Mouse (Mus musculus) limb, embryonic 11.5 days (tissue): ENCODE data around the gene Usp7. TPM values are rescaled to one million over a fixed set of nuclear protein-coding genes. Genes with fewer than 3 reads are reported as not detected.
A peak's percentile ranks its signal among the peaks of the same experiment; 100 is the strongest.

Experiments used
- ATAC-seq: fragments of 200-750 bp; cut with Nextera tagmentation; 2 replicates; pipeline ENCODE4 v1.8.0; 2017; ENCODE audit warnings: low read depth; ENCODE audit not compliant: insufficient number of reproducible peaks, low FRiP score, low TSS enrichment
- DNase-seq: peaks from one replicate; pipeline ENCODE4 v3.0.0-alpha.2; 2015; ENCODE audit warnings: low spot score
- H3K27ac ChIP-seq: fragments of 300-500 bp; sonication (generic); replicated peaks from 2 replicates; pipeline ENCODE4 v1.5.1; 2014; ENCODE audit warnings: low read depth, mild to moderate bottlenecking, low read length
- H3K27me3 ChIP-seq: fragments of 300-500 bp; sonication (generic); 2 replicates; pipeline ENCODE4 v1.6.1; 2014; ENCODE audit warnings: mild to moderate bottlenecking, low read length, mixed read lengths; ENCODE audit not compliant: control insufficient read depth, insufficient read depth
- H3K36me3 ChIP-seq: fragments of 300-500 bp; sonication (generic); 2 replicates; pipeline ENCODE4 v1.6.1; 2014; ENCODE audit warnings: mild to moderate bottlenecking, low read length, moderate library complexity, mixed read lengths; ENCODE audit not compliant: control insufficient read depth, insufficient read depth
- H3K4me1 ChIP-seq: fragments of 300-500 bp; sonication (generic); 2 replicates; pipeline ENCODE4 v1.6.1; 2014; ENCODE audit warnings: low read length, mixed read lengths; ENCODE audit not compliant: control insufficient read depth, insufficient read depth
- H3K4me2 ChIP-seq: fragments of 300-500 bp; sonication (generic); 2 replicates; pipeline ENCODE4 v1.6.1; 2014; ENCODE audit warnings: low read depth, mild to moderate bottlenecking, moderate library complexity; ENCODE audit not compliant: severe bottlenecking
- H3K4me3 ChIP-seq: fragments of 300-500 bp; sonication (generic); 2 replicates; pipeline ENCODE4 v1.5.1; 2014; ENCODE audit warnings: low read depth, low read length
- H3K9ac ChIP-seq: fragments of 300-500 bp; sonication (generic); 2 replicates; pipeline ENCODE4 v1.6.1; 2014; ENCODE audit warnings: mild to moderate bottlenecking, low read length
- H3K9me3 ChIP-seq: fragments of 300-500 bp; sonication (generic); 2 replicates; pipeline ENCODE4 v1.6.1; 2016; ENCODE audit warnings: low read length; ENCODE audit not compliant: control insufficient read depth
- WGBS: fragments of 180-500 bp; shearing (Covaris S2); extraction: QIAGEN DNeasy Blood & Tissue Kit; methylation state at CpG from one replicate; pipeline ENCODE4 v1.1.7; 2014; 5-methylcytosine and 5-hydroxymethylcytosine counted together
- polyA plus RNA-seq: library from polyadenylated mRNA; unstranded; fragments of >200 nt; fragmentation: Nextera tagmentation; extraction: Ambion mirVana; gene quantifications from 2 replicates; pipeline ENCODE4 v1.2.1, GENCODE M21; 2014

The Usp7 gene
- polyA plus RNA-seq, 1 experiment from 2014 or later: 41.5 TPM

DNA sequence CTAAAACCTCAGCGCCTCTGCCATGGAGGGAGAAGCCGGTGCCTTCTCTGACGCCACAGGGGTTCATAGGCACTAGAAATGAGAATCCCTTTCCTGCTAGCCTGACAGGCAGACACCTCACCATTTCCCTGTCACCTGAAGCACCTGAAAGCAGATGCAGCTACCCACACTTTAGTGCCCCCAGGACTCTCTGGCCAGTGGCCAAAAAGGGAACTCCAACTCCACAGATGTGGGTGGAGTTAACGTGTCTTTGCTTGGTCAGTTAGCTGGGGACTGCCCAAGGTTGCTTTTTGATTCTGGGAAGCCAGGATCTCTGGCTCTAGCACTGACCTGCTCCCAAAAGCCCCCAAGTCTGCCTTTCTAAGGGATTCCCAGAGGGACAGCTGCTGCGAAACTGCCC is 122.7 kb downstream of the Usp7 start:
- ATAC-seq (no peak), DNase-seq (no peak)
- H3K4me3 ChIP-seq: peak overlapping the region; percentile 5; the same call in 1 of the 2 replicates
- peaks cover 14% of the 10 kb centered on the region for H3K4me1 ChIP-seq
- peak overlapping the region; percentile 45; the same call in 1 of the 2 replicates for H3K9ac ChIP-seq
- 67% methylated on average over 5 of the region's 5 CpGs for WGBS
- H3K4me2 ChIP-seq: peak overlapping the region; percentile 68
- H3K9me3 ChIP-seq: no peaks in the 10 kb centered on the region
- H3K36me3 ChIP-seq: no peaks in the 10 kb centered on the region
- H3K27me3 ChIP-seq: 0 out of 2 replicates have a peak, but pooled peaks cover 2% of the 10 kb centered on the region
- H3K27ac ChIP-seq: 0 out of 2 replicates have a peak overlapping the region, but pooled peaks have one; percentile 14

DNA sequence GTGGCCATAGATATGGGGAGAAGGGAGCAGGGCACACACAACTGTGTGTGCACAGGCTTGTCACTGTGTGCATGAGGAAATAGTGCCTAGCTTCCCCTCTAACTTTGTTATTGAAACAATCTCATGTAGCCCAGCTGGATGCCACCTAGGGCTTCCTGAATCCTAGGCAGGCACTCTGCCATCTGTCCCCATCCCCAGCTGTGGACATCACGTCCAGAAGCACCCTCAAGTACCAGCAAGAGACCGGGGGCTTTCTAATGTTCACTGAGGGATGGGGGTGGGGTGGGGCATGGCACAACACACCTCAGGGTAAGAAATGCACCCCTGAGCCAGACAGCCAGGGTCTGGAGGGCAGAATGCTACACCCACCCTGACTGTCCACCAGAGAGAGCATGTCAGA is 123.7 kb downstream of the Usp7 start:
- 84% methylated on average over 2 of the region's 2 CpGs for WGBS
- Histone ChIP-seq H3K36me3 (peaks cover 2% of the 10 kb centered on the region), H3K4me2 (no peak overlapping the region), H3K27me3 (no peaks in the 10 kb centered on the region), H3K4me3 (no peak overlapping the region), H3K9ac (no peak overlapping the region), H3K4me1 (peaks cover 14% of the 10 kb centered on the region), H3K9me3 (no peaks in the 10 kb centered on the region), H3K27ac (no peak overlapping the region)
- no peak for DNase-seq
- no peak for ATAC-seq

DNA sequence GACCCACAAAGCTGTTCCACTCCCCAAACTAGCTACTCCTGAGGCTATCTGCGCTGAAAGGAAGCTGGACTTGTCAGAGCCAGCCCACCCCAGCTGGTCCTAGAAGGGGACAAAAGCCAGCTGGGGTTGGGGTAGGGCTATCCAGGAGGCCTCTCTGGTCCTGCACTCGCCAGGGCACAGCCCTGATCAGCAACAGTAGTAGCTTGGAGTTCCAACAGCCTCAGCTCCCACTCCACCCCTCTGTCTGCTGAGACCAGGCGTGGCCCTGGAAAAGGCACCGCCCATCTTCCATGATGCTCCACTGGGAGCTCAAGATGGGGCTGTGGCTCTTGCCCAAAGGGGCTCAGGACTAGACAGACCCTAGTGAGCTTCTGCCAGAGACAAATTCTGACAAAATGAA is 124.3 kb downstream of the Usp7 start:
- H3K27me3 ChIP-seq: no peaks in the 10 kb centered on the region
- H3K27ac ChIP-seq: no peak overlapping the region
- H3K36me3 ChIP-seq: peaks cover 2% of the 10 kb centered on the region
- ATAC-seq (no peak), DNase-seq (no peak)
- H3K9me3 ChIP-seq: no peaks in the 10 kb centered on the region
- H3K9ac ChIP-seq: no peak overlapping the region
- peaks cover 14% of the 10 kb centered on the region for H3K4me1 ChIP-seq
- 79% methylated on average over 4 of the region's 4 CpGs for WGBS
- no peak overlapping the region for H3K4me3 ChIP-seq
- no peak overlapping the region for H3K4me2 ChIP-seq

DNA sequence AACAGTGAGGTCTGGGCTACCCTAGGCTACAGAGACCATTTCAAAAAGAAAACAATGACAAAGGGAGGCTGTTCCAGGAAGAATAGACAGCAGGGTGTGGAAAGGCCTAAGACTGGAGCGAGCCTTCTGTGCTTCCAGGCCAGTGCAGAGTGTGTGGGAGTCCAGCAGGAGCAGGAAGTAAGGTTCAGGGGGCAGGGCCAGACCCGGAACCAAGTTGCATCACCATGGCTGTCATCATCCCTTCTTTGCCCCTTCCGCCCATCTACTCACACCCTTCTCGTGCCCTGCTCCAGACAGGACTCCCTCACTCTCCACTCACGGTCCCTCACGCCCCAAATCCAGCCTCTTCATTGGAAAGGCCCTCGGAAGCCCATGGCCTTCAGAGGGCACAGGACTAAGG is 124.8 kb downstream of the Usp7 start:
- Histone ChIP-seq H3K9me3 (no peaks in the 10 kb centered on the region), H3K4me3 (no peak overlapping the region), H3K4me1 (peaks cover 14% of the 10 kb centered on the region), H3K4me2 (no peak overlapping the region), H3K36me3 (peaks cover 2% of the 10 kb centered on the region), H3K27ac (no peak overlapping the region), H3K27me3 (no peaks in the 10 kb centered on the region), H3K9ac (no peak overlapping the region)
- WGBS: 84% methylated on average over 7 of the region's 7 CpGs
- no peak for ATAC-seq
- no peak for DNase-seq

DNA sequence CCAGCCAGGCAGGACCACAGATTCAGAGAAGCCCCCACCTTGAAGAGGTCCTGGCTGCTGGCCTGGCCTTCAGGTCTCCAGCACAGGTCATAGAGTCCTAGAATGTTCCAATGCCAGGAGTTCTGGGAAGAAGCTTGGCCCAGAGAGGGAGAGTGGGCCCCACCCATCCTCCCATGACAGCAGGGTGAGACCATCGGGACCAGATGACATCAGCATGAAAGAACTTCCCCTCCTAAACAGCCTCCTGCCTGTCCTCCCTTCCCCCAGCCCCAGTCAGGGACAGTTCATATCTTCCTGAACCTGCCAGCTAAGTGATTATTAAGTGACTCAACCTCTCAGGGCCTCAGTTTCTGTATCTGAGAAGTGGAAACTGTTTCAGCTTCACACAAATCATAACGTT is 125.7 kb downstream of the Usp7 start:
- Histone ChIP-seq H3K9ac (no peak overlapping the region), H3K4me2 (no peak overlapping the region), H3K27me3 (no peaks in the 10 kb centered on the region), H3K36me3 (peaks cover 2% of the 10 kb centered on the region), H3K27ac (no peak overlapping the region), H3K9me3 (no peaks in the 10 kb centered on the region), H3K4me1 (peaks cover 14% of the 10 kb centered on the region), H3K4me3 (no peak overlapping the region)
- ATAC-seq (no peak), DNase-seq (no peak)
- WGBS: 66% methylated on average over 2 of the region's 2 CpGs

- H3K9ac ChIP-seq: no peak overlapping the region
- no peak for ATAC-seq
- H3K9me3 ChIP-seq: no peaks in the 10 kb centered on the region
- H3K4me1 ChIP-seq: peaks cover 11% of the 10 kb centered on the region
- WGBS: 84% methylated on average over 5 of the region's 5 CpGs
- H3K27me3 ChIP-seq: no peaks in the 10 kb centered on the region
- no peak overlapping the region for H3K4me3 ChIP-seq
- H3K4me2 ChIP-seq: no peak overlapping the region
- no peak for DNase-seq
- H3K27ac ChIP-seq: no peak overlapping the region
- H3K36me3 ChIP-seq: peaks cover 5% of the 10 kb centered on the region
These were observed 126.7 kb downstream of the Usp7 start for GRCm38 (mm10) chr16:8665367-8665766.

DNA sequence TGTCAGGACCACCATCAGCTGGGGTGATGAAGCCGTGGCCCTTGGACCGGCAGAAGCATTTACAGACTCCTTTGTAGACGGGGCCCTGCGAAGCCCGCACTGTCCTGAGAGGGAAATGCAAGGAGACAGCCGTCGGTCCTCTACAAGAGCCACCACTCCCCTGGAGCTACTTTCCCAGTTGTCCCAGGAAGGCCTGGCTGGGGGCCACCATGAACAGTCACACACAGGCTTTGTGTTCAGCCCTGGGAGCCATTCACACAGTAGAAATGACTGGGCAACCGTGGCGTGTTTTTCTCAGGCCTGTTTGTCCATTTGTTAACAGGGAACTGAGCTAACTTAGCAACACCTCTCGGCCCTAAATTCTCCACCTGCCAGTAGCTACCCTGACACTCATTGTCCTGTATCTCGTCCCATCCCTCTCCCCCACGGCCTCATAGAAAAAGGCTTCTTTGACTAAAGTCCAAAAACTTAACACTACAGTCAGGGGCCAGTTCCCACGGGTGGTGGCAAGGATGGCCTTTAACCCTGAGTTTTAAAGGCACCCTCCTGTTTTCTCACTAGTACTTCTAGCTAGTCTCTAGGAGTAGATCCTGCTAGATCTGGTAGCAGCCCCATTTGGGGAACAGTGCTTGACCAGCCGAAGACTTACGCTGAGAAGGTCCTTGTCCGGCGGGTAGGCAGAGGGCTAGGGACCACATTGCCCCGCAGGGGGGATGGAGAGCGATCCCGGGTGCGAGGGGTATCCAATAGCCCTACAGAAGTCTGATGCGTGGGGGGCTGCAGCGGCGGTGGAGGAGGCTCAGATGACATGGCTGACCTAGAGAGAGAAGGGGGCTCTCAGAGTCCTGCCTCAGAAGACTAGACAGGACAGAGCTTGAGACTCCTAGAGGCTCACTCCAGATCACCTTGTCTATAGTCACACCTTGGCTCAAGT is 128.2 kb downstream of the Usp7 start:
- H3K27ac ChIP-seq: no peak overlapping the region

DNA sequence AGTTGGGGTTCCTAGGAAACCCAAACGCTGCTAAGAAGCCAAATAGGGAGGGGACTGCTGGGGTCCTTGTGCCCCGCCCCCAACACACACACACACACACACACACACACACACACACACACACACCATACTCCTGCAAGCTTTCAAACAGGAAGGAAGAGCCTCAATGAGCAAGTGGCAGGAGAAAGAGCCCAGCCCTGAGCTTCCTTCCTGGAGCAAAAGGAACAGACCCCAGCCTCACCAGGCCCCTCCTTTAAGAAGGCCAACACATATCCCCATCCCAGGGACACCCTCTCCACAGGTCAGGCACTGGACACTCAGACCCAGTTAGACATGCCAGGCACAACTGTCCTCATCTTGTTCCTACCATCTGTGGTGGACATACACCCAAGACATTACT is 129.1 kb downstream of the Usp7 start:
- Histone ChIP-seq H3K36me3 (peaks cover 5% of the 10 kb centered on the region), H3K27ac (no peak overlapping the region), H3K27me3 (no peaks in the 10 kb centered on the region), H3K4me2 (no peak overlapping the region), H3K9ac (no peak overlapping the region), H3K9me3 (no peaks in the 10 kb centered on the region), H3K4me1 (0 out of 2 replicates have a peak, but pooled peaks cover 2% of the 10 kb centered on the region), H3K4me3 (no peak overlapping the region)
- WGBS: 74% methylated on average over 2 of the region's 2 CpGs
- DNase-seq (no peak), ATAC-seq (no peak)

More for the DNA sequence above, 128.2 kb downstream of the Usp7 start:
- Histone ChIP-seq H3K4me2 (no peak overlapping the region), H3K36me3 (peaks cover 5% of the 10 kb centered on the region), H3K9me3 (no peaks in the 10 kb centered on the region), H3K4me1 (0 out of 2 replicates have a peak, but pooled peaks cover 2% of the 10 kb centered on the region), H3K27me3 (no peaks in the 10 kb centered on the region), H3K9ac (no peak overlapping the region), H3K4me3 (no peak overlapping the region)
- ATAC-seq (no peak), DNase-seq (no peak)
- 88% methylated on average over 24 of the region's 24 CpGs for WGBS
